In genomic region chr10:128059207-128059981, GRCm38 (mm10) we compare ENCODE assay signal across 8 mouse cellular contexts. TPM values are rescaled to one million over a fixed set of nuclear protein-coding genes. Genes with fewer than 3 reads are reported as not detected.
DNase-seq lines count a peak whose midpoint lies in the region; ATAC-seq and TF ChIP-seq lines count a peak whose summit lies in the region.

No protein-coding gene starts in this region.

- no peaks in the 10 kb centered on the region for H3K27me3 ChIP-seq in embryonic facial prominence, embryonic 11.5 days (ENCODE audit: control insufficient read depth, insufficient read depth, low read length)
- H3K27me3 ChIP-seq in liver, embryonic 11.5 days (replicated peaks; ENCODE audit: control insufficient read depth, insufficient read depth, low read length): no peaks in the 10 kb centered on the region
- no peaks in the 10 kb centered on the region for H3K27me3 ChIP-seq in midbrain, postnatal 0 days (ENCODE audit: insufficient read depth, low read length)
- no peaks in the 10 kb centered on the region for H3K27me3 ChIP-seq in stomach, embryonic 14.5 days (ENCODE audit: control insufficient read depth, insufficient read depth, low read length)

- WGBS in embryonic facial prominence, embryonic 11.5 days: under 1% methylated on average over 40 of the region's 62 CpGs
- WGBS in liver, embryonic 11.5 days: under 1% methylated on average over 41 of the region's 62 CpGs
- WGBS in midbrain, postnatal 0 days: 0% methylated on average over 32 of the region's 62 CpGs
- WGBS in stomach, embryonic 14.5 days: under 1% methylated on average over 54 of the region's 62 CpGs

- no peaks in the 10 kb centered on the region for H3K9me3 ChIP-seq in embryonic facial prominence, embryonic 11.5 days (replicated peaks; ENCODE audit: control insufficient read depth, low read length)
- H3K9me3 ChIP-seq in liver, embryonic 11.5 days (ENCODE audit: control insufficient read depth, low read length): no peaks in the 10 kb centered on the region
- H3K9me3 ChIP-seq in midbrain, postnatal 0 days (ENCODE audit: low read length): no peaks in the 10 kb centered on the region
- no peaks in the 10 kb centered on the region for H3K9me3 ChIP-seq in stomach, embryonic 14.5 days (ENCODE audit: control insufficient read depth, low read depth, low read length)

- intact Hi-C loops in left cerebral cortex, adult 2 months (cut with DNase I): no loop called here

- peak overlapping the region; percentile 92 for H3K27ac ChIP-seq in left cerebral cortex, adult 2 months
- H3K27ac ChIP-seq in embryonic facial prominence, embryonic 11.5 days (replicated peaks; ENCODE audit: low read depth, low read length): peak overlapping the region; percentile 99
- peak overlapping the region; percentile 99 for H3K27ac ChIP-seq in liver, embryonic 11.5 days (ENCODE audit: low read depth, low read length)
- peak overlapping the region; percentile 97 for H3K27ac ChIP-seq in midbrain, postnatal 0 days (ENCODE audit: low read depth, low read length)
- H3K27ac ChIP-seq in stomach, embryonic 14.5 days (ENCODE audit: low read length): peak overlapping the region; percentile 99

- TF ChIP-seq CTCF in left cerebral cortex, adult 2 months (IDR thresholded peaks at IDR 0.05): no peak; the same call in 1 of the 2 replicates
- TF ChIP-seq CTCF in midbrain, postnatal 0 days (IDR thresholded peaks at IDR 0.05): no peak; the same call in 1 of the 2 replicates

- peak overlapping the region; percentile 97 for H3K9ac ChIP-seq in embryonic facial prominence, embryonic 11.5 days (replicated peaks; ENCODE audit: low read length)
- peak overlapping the region; percentile 99 for H3K9ac ChIP-seq in liver, embryonic 11.5 days (ENCODE audit: low read depth, low read length)
- peak overlapping the region; percentile 86 for H3K9ac ChIP-seq in midbrain, postnatal 0 days (replicated peaks; ENCODE audit: low read length, poor library complexity, severe bottlenecking)
- peak overlapping the region; percentile 94 for H3K9ac ChIP-seq in stomach, embryonic 14.5 days (replicated peaks; ENCODE audit: low read depth, low read length)

- peak; percentile 39 for ATAC-seq in embryonic facial prominence, embryonic 11.5 days (replicated peaks; ENCODE audit: insufficient number of reproducible peaks, low FRiP score, low TSS enrichment, low read depth)
- ATAC-seq in liver, embryonic 11.5 days (replicated peaks; ENCODE audit: low FRiP score): peak; percentile 64
- peak; percentile 73 for ATAC-seq in midbrain, postnatal 0 days (ENCODE audit: low FRiP score)
- ATAC-seq in stomach, embryonic 14.5 days (ENCODE audit: insufficient number of reproducible peaks, insufficient read depth, low FRiP score, low read depth): peak; percentile 68

- peaks cover 5% of the 10 kb centered on the region; the same call in 1 of the 2 replicates for H3K36me3 ChIP-seq in embryonic facial prominence, embryonic 11.5 days (replicated peaks; ENCODE audit: control insufficient read depth, insufficient read depth, low read depth, low read length)
- H3K36me3 ChIP-seq in liver, embryonic 11.5 days (ENCODE audit: control insufficient read depth, insufficient read depth, low read length): peaks cover 5% of the 10 kb centered on the region; the same call in 1 of the 2 replicates
- H3K36me3 ChIP-seq in midbrain, postnatal 0 days (ENCODE audit: insufficient read depth, low read length): 0 out of 2 replicates have a peak, but pooled peaks cover 3% of the 10 kb centered on the region
- peaks cover 4% of the 10 kb centered on the region; the same call in 1 of the 2 replicates for H3K36me3 ChIP-seq in stomach, embryonic 14.5 days (ENCODE audit: control insufficient read depth, insufficient read depth, low read length)

- DNase-seq in left cerebral cortex, adult 2 months (ENCODE audit: extremely low spot score in 1 of 2, low spot score in 2 of 2): peak; percentile 39 to 42
- no peak for DNase-seq in left cerebral cortex, adult 11 months (ENCODE audit: low spot score)
- peak; percentile 57 for DNase-seq in embryonic facial prominence, embryonic 11.5 days (ENCODE audit: low spot score)
- peak; percentile 44 for DNase-seq in heart, adult 8-10 months (ENCODE audit: low spot score)
- DNase-seq in kidney, adult 8-10 months: peak; percentile 28 to 52
- DNase-seq in liver, embryonic 11.5 days (ENCODE audit: low spot score): peak; percentile 69
- DNase-seq in midbrain, postnatal 0 days (ENCODE audit: low spot score): peak; percentile 57

- H3K4me3 ChIP-seq in left cerebral cortex, adult 2 months: peak overlapping the region; percentile 62
- peak overlapping the region; percentile 98 for H3K4me3 ChIP-seq in embryonic facial prominence, embryonic 11.5 days (ENCODE audit: low read depth, low read length)
- H3K4me3 ChIP-seq in liver, embryonic 11.5 days (ENCODE audit: low read depth, low read length): peak overlapping the region; percentile 99
- peak overlapping the region; percentile 65 for H3K4me3 ChIP-seq in midbrain, postnatal 0 days (ENCODE audit: low read depth, low read length)
- peak overlapping the region; percentile 76 for H3K4me3 ChIP-seq in stomach, embryonic 14.5 days (ENCODE audit: low read depth, low read length)

- peaks cover 3% of the 10 kb centered on the region for H3K4me1 ChIP-seq in embryonic facial prominence, embryonic 11.5 days (ENCODE audit: control insufficient read depth, insufficient read depth, low read length)
- peaks cover 27% of the 10 kb centered on the region for H3K4me1 ChIP-seq in liver, embryonic 11.5 days (replicated peaks; ENCODE audit: control insufficient read depth, insufficient read depth, low read length)
- peaks cover 11% of the 10 kb centered on the region; the same call in 1 of the 2 replicates for H3K4me1 ChIP-seq in midbrain, postnatal 0 days (ENCODE audit: insufficient read depth, low read length)
- peaks cover 12% of the 10 kb centered on the region; the same call in 1 of the 2 replicates for H3K4me1 ChIP-seq in stomach, embryonic 14.5 days (ENCODE audit: control insufficient read depth, insufficient read depth, low read length)

- peak overlapping the region; percentile 91 for H3K4me2 ChIP-seq in embryonic facial prominence, embryonic 11.5 days (ENCODE audit: low read depth, low read length)
- H3K4me2 ChIP-seq in liver, embryonic 11.5 days: peak overlapping the region; percentile 77
- H3K4me2 ChIP-seq in midbrain, postnatal 0 days (ENCODE audit: low read depth, low read length, poor library complexity, severe bottlenecking): peak overlapping the region; percentile 69
- peak overlapping the region; percentile 81 for H3K4me2 ChIP-seq in stomach, embryonic 14.5 days (replicated peaks; ENCODE audit: low read depth, low read length)

RNA-seq across cellular contexts. Expression of gene Ptges3, which starts 0.6 kb away (rescaled TPM):
- 100 to 1,000 TPM; 121 to 123 TPM for total RNA-seq in left cerebral cortex, adult 2 months (2021)
- polyA plus RNA-seq in embryonic facial prominence, embryonic 11.5 days (2014; fragmentation: Nextera tagmentation; extraction: Ambion mirVana): 641 and 733 TPM in 2 replicates
- 100 to 1,000 TPM in 1 of 4 experiments, 10 to 100 TPM in 3; 77.8 to 104 (median 91.6) TPM for total RNA-seq in heart, adult 8-10 months (2022)
- 527 and 567 TPM in 2 replicates for polyA plus RNA-seq in liver, embryonic 11.5 days (2014; fragmentation: Nextera tagmentation; extraction: Ambion mirVana)
- total RNA-seq in midbrain, postnatal 0 days (2014; rRNA removed): 109 and 117 TPM in 2 replicates
- 390 and 433 TPM in 2 replicates for polyA plus RNA-seq in midbrain, postnatal 0 days (2015; fragmentation: Nextera tagmentation; extraction: Ambion mirVana)
- polyA plus RNA-seq in stomach, embryonic 14.5 days (2014; fragmentation: Nextera tagmentation; extraction: Ambion mirVana): 474 and 487 TPM in 2 replicates

RNA-seq across cellular contexts. Expression of gene Atp5b, which starts 23.7 kb away (rescaled TPM):
- total RNA-seq in left cerebral cortex, adult 2 months (2021): 1,000 to 10,000 TPM; 1,628 to 1,633 TPM
- polyA plus RNA-seq in embryonic facial prominence, embryonic 11.5 days (2014; fragmentation: Nextera tagmentation; extraction: Ambion mirVana): 2,412 and 2,488 TPM in 2 replicates
- 1,000 to 10,000 TPM; 7,887 to 9,725 (median 8,934) TPM for total RNA-seq in heart, adult 8-10 months (2022)
- 2,564 and 2,777 TPM in 2 replicates for polyA plus RNA-seq in liver, embryonic 11.5 days (2014; fragmentation: Nextera tagmentation; extraction: Ambion mirVana)
- 4,011 and 6,126 TPM in 2 replicates for total RNA-seq in midbrain, postnatal 0 days (2014; rRNA removed)
- 2,103 and 2,155 TPM in 2 replicates for polyA plus RNA-seq in midbrain, postnatal 0 days (2015; fragmentation: Nextera tagmentation; extraction: Ambion mirVana)
- polyA plus RNA-seq in stomach, embryonic 14.5 days (2014; fragmentation: Nextera tagmentation; extraction: Ambion mirVana): 2,052 and 2,172 TPM in 2 replicates

RNA-seq across cellular contexts. Expression of gene Naca, which starts 24.0 kb away (rescaled TPM):
- total RNA-seq in left cerebral cortex, adult 2 months (2021): 100 to 1,000 TPM; 310 to 314 TPM
- 1,020 and 1,060 TPM in 2 replicates for polyA plus RNA-seq in embryonic facial prominence, embryonic 11.5 days (2014; fragmentation: Nextera tagmentation; extraction: Ambion mirVana)
- total RNA-seq in heart, adult 8-10 months (2022): 100 to 1,000 TPM; 503 to 580 (median 537) TPM
- 1,053 and 1,054 TPM in 2 replicates for polyA plus RNA-seq in liver, embryonic 11.5 days (2014; fragmentation: Nextera tagmentation; extraction: Ambion mirVana)
- total RNA-seq in midbrain, postnatal 0 days (2014; rRNA removed): 415 and 452 TPM in 2 replicates
- polyA plus RNA-seq in midbrain, postnatal 0 days (2015; fragmentation: Nextera tagmentation; extraction: Ambion mirVana): 443 and 454 TPM in 2 replicates
- 899 and 913 TPM in 2 replicates for polyA plus RNA-seq in stomach, embryonic 14.5 days (2014; fragmentation: Nextera tagmentation; extraction: Ambion mirVana)

RNA-seq across cellular contexts. Expression of gene Baz2a, which starts 32.0 kb away (rescaled TPM):
- 10 to 100 TPM; 42.2 to 45.1 TPM for total RNA-seq in left cerebral cortex, adult 2 months (2021)
- polyA plus RNA-seq in embryonic facial prominence, embryonic 11.5 days (2014; fragmentation: Nextera tagmentation; extraction: Ambion mirVana): 14.0 and 14.2 TPM in 2 replicates
- 10 to 100 TPM; 21.3 to 22.8 (median 22.1) TPM for total RNA-seq in heart, adult 8-10 months (2022)
- 11.1 and 13.0 TPM in 2 replicates for polyA plus RNA-seq in liver, embryonic 11.5 days (2014; fragmentation: Nextera tagmentation; extraction: Ambion mirVana)
- total RNA-seq in midbrain, postnatal 0 days (2014; rRNA removed): 14.0 and 17.3 TPM in 2 replicates
- 8.0 and 9.3 TPM in 2 replicates for polyA plus RNA-seq in midbrain, postnatal 0 days (2015; fragmentation: Nextera tagmentation; extraction: Ambion mirVana)
- polyA plus RNA-seq in stomach, embryonic 14.5 days (2014; fragmentation: Nextera tagmentation; extraction: Ambion mirVana): 28.1 and 28.2 TPM in 2 replicates

RNA-seq across cellular contexts. Expression of gene Prim1, which starts 44.4 kb away (rescaled TPM):
- 1 to 10 TPM; 7.9 to 8.1 TPM for total RNA-seq in left cerebral cortex, adult 2 months (2021)
- polyA plus RNA-seq in embryonic facial prominence, embryonic 11.5 days (2014; fragmentation: Nextera tagmentation; extraction: Ambion mirVana): 121 and 132 TPM in 2 replicates
- total RNA-seq in heart, adult 8-10 months (2022): 1 to 10 TPM; 1.5 to 2.2 (median 1.7) TPM
- polyA plus RNA-seq in liver, embryonic 11.5 days (2014; fragmentation: Nextera tagmentation; extraction: Ambion mirVana): 106 and 112 TPM in 2 replicates
- total RNA-seq in midbrain, postnatal 0 days (2014; rRNA removed): 19.8 and 30.1 TPM in 2 replicates
- polyA plus RNA-seq in midbrain, postnatal 0 days (2015; fragmentation: Nextera tagmentation; extraction: Ambion mirVana): 33.5 and 33.6 TPM in 2 replicates
- 82.3 and 82.5 TPM in 2 replicates for polyA plus RNA-seq in stomach, embryonic 14.5 days (2014; fragmentation: Nextera tagmentation; extraction: Ambion mirVana)
